Mouse (Mus musculus) CH12.LX (cell line): ENCODE measurements around the gene Plppr3.

Experiments
- SIN3A ChIP-seq: IDR thresholded peaks from 2 replicates; pipeline ENCODE4 v1.6.1; 2012; ENCODE audit warnings: low read length, improper control_type of control experiment, inconsistent platforms
- SMC3 ChIP-seq: IDR thresholded peaks from 2 replicates; pipeline ENCODE4 v1.6.1; 2011; ENCODE audit warnings: low read depth, low read length, improper control_type of control experiment

GRCm38 (mm10) chr10:79907415-79907814, 33.0 kb upstream of the Plppr3 start:
- TF ChIP-seq SMC3 (no peak), SIN3A (no peak)
